Mouse (Mus musculus) testis, postnatal 14 days (tissue): ENCODE data around the gene Meox1.

Source experiments
- DNase-seq: peaks from one replicate; pipeline ENCODE4 v3.0.0; 2021; ENCODE audit warnings: low spot score

The Meox1 gene

DNA sequence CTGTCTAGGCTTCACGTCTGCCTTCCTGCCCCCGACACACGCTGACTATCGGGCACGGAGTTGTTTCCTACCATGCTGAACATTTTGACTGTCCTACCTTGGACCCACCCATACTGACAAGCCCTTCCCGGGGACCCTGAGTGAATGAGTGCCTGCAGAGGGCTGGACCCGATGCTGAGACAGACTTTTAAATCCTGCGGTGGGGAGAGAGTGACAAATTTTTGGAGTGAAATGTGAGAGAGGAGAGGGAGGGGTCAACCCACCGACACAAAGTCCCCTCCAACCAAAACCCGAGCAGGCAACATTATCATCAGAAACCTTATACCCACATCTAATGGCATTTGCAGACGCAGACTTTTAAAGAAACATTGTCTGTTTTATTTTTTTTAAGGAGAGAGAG lies at the start of gene Meox1:
Gene Meox1, minus strand, starts transcription at position 171 of the 400 bp plus-strand sequence.
- no peak for DNase-seq

DNA sequence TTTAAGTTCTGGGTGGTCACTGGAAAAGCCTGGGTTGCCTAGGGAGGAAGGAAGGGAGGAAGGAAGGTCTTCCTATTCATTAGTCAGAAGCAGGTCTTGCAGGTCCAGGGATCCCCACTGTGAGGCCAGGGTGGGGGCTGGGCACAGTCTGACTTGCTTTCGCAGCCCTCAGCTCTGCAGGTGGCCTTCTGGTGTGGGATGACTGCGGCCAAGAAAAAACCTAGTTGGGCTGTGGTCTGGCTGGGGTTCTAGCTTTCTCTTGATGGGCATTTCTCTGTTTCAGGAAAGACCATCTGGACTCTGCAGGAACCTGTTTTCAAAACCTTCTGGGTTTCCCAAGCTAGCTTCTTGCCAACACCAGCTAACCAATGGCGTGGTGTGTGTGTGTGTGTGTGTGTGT lies 48.9 kb upstream of the Meox1 start:
- no peak for DNase-seq

DNA sequence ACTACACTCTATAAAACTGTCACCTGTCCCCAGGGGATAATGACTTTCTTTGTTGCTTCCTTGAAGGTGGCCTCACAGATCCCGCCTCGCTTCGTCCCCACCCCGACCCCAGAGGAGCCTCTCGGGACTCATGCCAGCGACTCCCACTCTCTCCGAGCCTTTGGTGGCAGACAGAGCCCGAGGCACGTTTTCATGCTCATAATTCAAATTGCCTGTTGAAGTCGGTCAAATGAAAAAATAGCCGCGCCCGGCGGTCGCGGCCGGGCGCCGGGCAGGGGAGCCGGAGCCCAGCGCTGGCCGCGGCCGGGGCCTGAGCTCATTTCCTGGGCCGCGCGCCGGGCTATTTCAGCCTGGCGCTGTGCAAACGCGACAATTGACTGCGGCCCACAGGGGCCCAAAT lies 42.9 kb upstream of the Meox1 start:
- DNase-seq = no peak

DNA sequence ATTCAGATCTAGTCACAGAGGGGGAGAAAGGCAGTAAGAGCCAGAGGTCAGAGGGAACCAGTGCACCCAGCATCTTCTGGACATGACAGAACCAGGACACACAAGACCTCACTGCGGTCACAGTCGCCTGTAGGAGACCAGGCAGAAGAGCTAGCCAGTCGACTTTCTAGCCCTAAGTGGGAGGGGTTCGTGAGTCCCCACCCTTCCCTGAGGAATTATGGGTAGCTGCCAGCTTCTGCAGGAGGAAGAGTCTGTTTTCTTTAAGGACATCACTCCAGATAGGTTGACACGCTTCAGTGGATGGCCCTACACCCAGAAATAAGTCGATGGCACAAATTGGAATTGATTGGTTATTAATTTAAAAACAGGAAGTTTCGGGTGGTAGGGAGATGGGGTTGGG lies 42.2 kb upstream of the Meox1 start:
- DNase-seq = no peak

DNA sequence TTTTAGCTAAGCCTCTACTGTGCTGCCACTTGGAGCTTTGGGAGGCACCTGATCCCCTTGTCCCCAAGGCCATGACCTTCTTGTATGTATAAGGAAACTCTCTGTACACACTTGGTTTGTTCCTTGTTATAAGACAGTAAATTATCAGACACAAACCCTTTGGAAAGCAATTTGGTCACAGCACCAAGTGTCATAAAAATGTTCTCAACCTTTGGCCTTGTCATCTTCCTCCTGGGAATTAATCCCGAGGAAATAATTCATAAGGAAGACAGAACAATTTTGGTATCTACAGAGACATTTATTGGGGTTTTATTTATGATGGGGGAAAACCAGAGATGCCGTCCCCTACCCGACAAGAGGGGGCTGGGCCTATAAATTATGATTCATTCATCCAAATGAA lies 41.6 kb upstream of the Meox1 start:
- DNase-seq = no peak

DNA sequence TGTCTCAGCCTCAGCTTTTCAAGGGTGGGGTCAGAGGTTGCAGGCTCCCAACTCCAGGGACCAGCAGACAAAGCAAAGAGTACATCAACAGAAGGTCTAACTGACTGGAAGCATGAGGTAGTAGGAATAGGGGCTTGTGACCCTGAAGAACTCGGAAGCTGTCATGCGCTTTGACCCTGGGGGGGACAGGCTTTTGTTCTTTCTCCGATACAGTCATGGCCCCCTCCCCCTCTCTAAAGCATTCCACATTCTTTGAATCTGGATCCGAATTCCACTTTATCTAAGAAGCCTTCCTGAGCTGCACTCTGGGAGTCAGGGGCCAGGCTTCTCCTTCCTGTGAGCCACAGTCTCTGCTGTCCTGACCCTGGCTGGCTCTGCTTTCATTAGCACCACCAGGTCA lies 37.8 kb upstream of the Meox1 start:
- no peak for DNase-seq

DNA sequence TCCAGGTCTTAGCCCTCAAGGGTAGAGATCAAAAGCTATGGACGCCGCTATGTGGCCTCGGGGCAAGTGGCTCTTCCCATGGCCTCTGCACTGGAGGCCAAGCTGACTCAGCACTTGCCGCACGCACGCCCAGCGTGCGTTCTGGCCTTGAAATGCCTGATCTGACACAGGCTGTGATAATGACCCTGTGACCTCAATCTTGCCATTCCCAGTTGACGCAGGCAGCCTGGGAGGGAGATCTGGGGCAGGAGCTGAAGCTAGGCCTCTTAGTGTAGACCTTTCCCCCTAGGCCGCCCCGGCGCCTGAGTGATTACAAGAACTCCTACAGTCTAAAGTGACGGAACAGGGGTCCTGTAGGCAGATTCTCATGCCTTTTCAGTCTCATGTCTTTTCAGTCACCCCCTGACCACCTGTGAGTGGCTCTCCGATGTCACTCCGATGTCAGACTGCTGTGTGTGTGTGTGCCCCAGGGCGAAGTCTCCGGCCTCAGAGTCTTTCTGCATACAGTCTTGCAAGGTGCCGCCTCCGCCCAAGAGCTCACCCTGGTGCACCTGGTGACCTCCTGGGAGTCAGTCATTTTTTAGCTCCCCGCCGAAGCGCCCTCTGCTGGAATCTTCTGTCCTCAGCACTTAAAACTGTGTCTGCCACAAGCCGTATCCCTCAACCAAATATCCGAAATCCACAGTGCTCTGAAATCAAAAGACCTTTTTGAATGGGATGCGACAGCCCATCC lies 34.0 kb upstream of the Meox1 start:
- peak; percentile 70 for DNase-seq

DNA sequence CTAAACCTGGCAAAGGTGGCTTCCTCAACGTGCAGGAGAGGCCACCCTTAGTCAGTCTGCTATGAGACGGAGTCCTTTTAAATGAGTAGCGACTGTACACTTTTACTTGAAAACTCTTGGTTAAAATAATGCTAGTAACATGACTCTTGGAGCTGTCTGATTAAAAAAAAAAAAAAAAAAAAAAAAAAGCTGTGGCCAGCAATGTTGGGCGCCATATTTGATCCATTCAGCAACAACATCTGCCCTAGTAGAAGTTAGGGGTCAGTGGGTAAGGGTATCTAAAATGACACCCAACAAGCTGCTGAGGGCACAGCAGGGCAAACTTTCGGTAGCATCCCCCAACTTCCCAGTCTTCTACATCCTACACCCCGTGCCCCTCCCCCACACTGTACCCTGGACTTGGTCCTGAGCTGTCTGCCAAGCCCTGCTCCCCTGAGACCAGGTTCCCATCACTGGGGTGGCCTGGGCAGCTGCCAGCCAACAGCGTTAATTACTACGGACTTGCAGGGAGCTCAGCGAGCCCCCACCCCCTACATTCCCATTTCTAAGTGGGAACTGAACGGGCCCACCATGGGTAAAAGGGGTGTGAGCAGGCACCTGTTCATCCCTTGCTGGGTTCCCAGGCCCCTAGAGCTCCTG lies 32.9 kb upstream of the Meox1 start:
- no peak for DNase-seq

DNA sequence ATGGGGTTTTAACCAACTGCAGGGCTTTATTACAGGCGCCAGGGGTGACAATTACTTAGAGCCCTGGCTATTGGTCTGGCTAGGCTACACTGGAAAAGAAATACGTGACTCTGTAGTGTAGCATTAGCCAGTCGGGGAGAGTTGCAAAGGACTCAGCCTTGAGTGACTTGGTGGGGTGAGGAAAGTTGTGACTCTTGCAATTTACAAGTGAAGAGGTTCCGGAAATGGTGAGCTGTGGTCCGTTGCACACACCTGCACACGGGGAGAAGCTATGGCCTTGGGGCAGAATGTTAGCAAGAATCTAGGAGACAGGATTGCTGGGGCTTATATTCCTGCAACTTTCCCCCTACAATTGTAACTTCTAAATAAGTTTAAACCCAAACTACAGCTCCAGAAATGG lies 31.5 kb upstream of the Meox1 start:
- DNase-seq = no peak

DNA sequence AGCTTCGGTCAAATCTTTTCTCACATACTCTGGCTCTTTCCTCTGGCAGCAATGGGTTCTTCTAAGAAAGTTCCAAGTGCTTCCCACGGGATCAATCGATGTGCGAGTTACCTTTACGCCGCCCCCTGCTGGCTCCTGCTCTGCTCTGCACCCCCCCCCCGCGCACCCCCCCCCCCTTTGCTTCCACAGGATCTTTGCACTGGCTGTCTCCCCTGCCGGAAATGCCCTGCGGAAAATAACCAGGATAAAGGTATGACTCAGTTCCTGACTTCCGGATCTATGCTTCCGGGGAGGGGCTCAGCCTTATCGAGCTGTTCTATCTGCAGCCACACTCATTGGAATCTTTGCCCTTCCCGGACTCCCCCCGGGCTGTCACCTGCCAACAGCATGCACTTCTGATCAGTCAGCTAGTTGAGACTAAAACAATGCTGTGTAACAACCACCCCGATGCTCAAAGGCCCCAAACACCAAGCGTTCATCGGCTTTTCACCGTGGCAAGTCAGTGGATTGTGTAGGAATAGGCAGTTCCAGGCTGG lies 30.3 kb upstream of the Meox1 start:
- DNase-seq = no peak

DNA sequence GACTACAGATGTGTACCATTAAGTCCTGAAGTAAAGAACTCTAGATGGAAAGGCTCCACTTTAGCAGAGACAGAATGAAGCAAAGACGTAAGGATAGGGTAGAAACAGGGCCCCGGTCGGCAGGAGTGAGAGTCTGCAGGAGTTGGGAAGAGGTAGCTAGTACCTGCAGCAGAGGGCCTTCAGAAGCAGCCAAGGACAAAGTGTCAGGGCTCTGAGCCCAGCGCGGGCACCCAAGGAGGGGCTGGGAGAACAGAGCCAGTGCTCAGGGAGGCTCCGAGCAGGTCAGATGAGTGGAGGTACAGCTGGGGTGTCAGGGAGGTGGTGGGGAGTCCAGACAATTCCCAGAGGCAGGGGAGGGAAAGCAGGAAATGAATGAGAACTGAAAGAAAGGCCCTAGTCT lies 29.8 kb upstream of the Meox1 start:
- no peak for DNase-seq

DNA sequence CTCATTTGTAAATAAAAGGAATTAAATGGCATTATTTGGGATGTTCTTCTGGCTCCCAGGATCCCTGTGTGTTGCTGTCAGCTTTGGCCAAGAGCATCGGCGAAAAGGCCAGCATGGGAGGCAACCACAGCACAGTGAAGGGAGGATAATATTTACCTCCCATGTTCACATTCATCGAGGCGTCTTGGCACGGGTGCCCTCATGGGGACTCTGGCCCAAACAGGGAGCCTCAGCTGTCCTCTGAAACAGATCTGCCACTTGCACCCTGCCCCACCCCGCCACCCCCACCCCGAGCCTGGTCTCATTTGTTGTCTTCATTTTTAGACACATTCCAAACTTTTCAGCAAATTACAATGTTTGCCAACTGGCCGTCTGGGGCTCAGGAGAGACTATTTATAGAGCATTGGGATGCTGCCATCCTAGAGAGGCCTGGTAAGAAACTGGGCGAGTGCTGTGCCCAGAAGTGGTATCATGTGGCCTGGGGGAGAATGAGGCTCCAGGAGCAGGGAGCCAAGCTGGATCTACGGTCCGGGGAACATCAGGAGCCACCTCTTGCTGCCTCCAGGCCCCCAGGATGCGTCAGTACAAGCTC lies 27.3 kb upstream of the Meox1 start:
- DNase-seq = no peak

DNA sequence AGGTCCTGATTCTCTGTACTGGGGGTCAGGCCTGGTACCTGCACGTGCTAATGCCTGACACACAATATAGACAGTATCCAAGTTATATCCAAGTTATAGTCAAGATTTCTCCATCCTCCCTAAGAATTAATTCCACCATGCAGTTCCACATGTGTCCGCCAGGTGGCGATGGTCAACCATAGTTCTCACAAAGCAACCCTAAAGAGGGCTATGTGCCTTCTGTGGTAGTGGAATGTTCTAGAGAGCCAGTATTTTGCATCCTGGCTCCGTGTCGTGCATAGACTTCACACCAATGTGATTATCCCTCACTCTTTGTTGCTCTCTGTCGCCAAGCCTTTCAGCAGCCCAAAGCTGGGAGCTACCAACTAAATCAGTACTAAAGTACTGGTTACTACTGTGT lies 25.5 kb upstream of the Meox1 start:
- DNase-seq = peak; percentile 67

DNA sequence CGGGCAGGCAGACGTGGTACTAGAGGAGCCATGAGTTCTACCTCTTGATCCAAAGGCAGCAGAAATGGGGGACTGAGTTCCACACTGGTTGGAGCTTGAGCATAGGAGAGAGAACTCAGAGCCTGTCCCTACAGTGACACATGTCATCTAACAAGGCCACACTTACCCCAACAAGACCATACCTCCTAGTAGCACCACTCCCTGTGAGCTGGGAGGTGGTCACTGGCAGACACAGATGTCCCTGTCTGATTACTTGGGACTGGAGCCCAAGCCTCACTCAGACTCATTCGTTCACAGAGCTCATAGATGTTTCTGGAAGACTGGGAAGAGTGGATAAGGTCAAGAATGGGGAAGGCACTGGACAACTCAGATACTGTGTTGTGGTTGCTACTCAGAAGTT lies 24.4 kb upstream of the Meox1 start:
- DNase-seq = no peak

DNA sequence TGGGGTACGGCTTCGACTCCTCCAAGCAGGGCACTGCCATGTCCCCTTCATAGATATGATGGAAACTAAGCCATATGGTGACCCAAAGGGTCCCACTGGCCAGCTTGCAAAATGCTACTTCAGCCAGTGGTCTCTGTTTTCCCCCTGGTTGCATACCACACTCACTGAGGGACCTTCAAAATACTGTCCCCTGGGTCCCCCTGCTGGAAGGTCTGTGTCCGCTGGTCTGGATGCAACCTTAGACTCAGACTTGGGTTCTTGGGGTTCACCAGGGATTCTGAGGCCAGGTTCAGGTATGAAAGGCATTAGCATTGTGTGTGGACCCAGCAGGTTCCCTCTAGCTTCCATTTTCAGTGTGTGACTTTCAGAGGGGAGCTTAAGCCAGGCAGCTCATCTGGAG lies 22.6 kb upstream of the Meox1 start:
- no peak for DNase-seq

DNA sequence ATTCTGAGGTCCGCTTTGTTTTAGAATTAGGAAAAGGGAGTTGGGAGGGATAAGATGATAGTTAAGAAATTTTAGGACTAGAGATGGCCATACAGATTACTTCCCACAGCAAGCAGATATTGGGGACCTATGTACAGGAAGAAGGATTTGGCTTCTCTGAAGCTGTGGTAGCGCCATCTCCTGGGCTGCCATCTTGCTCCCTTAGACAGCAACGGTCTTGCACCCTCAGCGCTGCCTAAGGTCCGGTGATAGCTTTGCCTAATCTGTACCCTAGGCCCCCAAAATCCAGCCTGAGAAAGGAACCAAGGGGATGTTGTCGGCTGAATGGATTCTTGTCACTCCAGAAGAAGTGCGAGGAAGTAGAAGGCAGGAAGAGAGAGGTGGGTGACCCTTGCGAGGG lies 19.4 kb upstream of the Meox1 start:
- DNase-seq = no peak

DNA sequence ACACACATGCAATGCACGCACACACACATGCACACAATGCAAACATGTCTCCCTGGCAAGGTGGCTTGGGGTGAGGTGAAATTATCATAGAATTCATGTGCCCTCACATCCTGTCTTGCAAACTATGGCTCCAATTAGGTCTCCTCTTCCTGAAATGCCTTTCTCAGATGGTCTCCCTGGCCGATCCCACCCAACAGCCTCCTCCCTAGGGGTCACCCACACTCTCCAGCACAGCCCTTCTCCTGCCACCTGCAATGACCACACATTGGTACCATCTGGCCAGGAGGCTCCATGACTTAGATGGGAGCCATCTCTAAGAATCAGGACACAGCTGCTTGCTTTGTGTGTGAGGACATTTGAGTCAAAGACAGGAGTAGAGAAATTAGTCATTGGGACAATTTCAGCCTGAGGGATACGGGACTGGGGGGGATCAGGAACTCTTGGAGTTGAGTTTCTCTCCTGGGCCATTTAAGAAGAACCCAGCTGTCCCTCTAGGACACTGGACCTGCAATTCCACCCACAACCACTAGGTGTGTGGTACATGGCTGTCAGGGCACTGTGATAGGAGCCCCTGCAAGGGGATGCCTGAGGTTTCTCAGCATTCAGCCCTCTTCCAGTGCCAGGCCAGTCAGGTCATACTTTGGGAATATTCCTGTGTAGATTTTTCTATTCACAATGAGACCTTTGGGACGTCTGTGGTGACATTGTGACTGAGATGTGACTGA lies 17.8 kb upstream of the Meox1 start:
- peak; percentile 35 for DNase-seq

DNA sequence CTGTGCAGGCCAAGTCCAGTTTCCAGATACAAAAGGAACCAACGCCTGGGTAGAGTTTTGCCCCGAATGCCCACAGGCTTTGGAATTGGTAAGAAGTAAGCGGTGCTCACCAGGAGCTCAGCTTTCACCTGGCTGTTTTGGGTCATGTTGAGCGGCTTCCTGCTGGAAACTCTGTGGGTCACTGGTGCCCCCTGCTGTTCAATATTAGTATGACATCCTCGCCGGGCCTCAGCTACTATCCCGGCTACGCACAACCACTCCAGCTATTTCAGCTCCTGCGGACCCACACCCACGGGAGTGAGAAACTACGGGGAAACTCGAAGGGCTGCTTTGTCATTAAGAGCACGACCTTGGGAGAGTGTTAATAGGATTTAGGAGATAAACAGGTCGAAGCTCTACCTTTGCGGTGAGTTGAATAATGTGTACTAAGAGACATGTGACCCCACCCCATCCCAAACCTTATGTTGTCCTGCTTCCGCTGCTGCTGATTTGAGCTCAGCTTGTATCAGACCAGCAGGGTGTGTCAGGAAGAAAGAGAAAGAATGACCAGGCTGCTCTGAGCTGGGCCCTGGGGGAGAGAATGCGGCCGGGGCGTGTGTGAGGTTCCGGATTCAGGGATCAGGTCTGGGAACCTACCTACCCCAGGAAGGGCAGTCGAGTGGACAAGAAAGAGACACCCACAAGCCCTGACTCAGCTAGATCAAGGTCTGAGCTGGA lies 16.2 kb upstream of the Meox1 start:
- DNase-seq = peak; percentile 74

DNA sequence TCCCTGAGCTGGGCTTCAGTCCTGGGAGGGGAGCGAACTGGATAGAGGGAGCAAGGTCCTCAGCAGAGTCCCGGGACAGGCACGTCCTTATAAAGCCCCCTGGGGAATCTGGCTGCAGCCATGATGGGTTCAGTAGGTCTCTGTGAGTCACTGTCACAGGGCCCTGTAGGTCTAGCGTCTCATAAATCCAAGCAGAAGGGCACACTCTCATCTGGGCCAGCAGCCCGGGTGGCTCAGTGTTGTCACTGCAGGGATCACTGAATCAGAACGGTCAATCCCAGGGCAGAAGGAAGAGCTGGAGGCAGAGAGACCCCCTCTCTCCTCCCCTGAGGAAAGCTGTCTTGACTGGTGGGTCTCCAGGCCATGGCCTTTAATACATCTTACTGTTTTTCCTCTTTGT lies 14.6 kb upstream of the Meox1 start:
- no peak for DNase-seq

DNA sequence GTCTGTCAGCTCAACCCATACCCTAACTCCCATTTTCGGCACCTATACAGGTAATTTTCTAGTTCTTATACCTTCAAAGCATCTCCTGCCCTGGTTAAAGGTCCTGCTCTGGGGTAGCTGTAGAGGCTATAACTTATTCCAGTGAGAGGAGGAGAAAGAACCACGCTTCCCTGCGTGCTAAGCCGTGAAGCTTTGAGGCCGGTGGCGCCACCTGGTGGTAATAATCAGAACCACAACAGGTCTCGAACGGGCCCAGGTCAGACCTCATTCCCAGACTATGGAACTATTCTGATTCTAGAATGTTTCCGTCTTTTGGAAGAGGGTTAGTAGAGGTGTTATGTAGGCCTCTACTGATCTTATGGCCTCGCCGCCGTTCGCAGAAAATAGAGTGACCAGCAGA lies 10.9 kb upstream of the Meox1 start:
- DNase-seq = peak; percentile 78

DNA sequence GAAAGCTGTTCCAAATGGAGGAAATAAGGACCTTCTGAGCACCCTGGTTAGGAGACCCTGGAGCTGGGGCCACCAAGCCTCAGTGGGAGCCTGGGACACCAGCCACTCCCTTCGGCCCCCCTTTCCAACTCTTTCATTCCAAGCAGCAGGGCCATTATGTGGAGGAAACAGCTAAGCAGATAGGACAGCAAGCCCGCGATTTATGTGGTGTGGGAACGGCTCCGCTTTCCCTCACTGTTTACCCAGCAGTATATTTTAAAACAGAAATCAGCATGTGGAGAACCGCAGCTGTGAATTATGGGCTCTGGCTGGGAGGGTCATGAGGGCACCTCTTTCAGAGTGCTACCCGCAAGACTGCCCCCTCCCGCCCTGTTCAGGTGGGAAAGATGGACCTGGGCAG lies 7.1 kb upstream of the Meox1 start:
- DNase-seq = no peak

DNA sequence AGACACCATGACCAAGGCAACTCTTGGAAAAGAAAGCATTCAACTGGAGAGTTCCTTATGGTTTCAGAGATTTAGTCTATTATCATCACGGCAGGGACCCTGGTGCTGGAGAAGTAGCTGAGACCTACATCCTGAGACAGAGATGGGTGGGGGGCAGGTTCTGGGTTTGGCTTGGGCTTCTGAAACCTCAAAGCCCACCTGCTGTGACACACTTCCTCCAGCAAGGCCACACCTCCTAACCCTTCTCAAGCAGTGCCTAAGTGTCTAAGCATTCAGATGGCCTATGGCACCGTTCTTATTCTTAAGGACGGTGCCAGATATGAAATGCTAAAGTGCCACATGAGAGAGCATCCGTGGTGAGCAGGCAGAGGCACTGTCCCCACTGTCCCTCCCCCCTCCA lies 4.2 kb upstream of the Meox1 start:
- no peak for DNase-seq
